Mouse (Mus musculus): ENCODE results near the gene Pla2g5.

DNA sequence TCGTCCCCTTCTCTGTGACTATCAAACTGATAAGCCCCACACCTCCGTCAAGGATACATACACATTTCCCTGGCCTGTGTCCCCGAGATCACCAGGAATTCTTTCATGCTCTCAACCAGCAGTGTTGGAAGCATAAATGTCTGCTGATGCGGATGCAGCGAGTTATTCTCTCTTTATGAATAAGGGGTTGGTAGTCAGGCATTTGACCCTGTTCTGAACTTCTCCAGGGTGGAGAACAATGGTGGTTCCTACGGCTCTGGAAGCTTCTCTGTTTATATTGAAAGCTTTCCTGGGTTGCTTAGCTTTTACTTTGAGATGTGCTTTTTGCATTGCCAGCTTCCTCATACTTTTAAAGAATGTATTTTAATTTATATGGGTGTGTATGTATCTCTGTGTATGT, 10.6 kb upstream of the Pla2g5 start, which contains the start of gene Gm13030:
- no peak for TF ChIP-seq EP300 (IDR thresholded peaks at IDR 0.05; ENCODE audit: low read depth)
- no peak for TF ChIP-seq CTCF (IDR thresholded peaks at IDR 0.05; ENCODE audit: low read depth)

Measured in liver, postnatal 0 days (tissue).